Mouse (Mus musculus) MN1 (cell line): ENCODE results near the gene Myt1l.
A peak's percentile ranks its signal among the peaks of the same experiment; 100 is the strongest.

ENCODE experiments used
- DNase-seq: peaks from one replicate; pipeline ENCODE4 v3.0.0-alpha.2; 2016; ENCODE audit warnings: low spot score

Myt1l gene

DNA sequence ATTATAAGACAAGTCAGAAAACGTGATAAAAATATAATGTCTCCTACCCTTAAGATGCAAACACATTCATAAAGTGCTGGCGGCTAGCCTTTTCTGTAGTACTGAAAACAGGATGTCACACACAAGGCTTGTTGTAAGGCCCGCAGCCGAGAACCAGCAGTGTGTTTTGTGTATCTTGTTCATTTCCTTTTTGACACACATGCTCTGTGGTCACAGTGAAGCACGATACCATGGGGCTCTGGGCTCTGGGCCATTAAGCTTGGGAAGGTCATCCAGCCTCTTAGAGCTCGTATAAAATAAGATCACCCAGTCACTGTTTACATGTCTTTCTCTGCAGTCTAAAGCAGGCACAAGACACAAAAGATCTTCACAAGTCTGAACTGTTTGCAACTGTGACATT, 288.6 kb downstream of the Myt1l start:
- DNase-seq: no peak

DNA sequence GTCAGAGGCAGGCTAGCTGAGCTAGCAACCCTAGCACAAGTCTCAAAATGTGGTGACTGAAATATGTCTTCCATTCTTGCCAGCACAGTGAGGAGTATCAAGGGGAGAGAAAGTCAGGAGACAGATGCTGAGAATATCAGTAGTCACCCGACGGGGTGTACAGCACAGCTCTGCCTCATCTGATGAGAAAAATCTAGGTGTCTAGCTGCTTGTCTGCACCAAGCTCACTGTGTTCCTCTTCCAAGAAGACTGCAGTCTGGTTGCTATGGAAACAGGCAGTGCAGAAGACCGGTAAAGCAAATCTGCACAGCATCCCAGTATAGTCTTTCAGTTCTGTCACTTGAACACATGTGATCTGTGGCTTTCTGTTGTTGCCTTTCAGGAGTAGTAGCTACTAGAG, 294.0 kb downstream of the Myt1l start:
- peak; percentile 44 for DNase-seq

DNA sequence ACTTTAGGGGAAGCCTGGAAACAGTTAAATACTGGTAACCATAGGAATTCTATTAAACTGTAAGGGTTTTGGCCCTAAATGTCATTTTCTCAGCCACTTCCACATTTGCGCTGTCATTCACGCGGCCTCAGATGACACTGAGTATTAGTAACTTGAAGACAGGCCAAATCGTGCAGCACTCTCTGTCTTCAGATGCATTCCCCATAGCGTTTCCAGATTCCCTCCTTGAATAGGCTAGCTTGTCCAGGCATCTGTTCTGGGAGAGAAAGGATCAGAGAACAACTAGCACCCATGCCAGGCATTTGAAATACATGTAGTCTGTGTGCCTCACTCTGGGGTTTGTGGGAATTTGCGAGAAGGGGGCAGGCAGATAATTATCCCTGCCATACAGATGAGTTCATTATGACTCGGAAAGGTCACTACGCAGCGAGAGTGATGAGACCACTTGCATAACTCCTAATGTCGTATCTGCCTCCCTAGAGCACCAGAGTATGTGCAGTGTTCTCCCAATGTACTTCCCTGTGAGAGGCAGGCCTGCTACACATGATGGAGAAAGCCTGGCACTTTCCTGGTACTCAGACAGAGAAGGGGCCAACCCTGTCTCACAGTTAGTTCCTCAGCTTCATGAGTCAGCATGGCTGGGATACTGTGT, 295.7 kb downstream of the Myt1l start:
- DNase-seq: no peak

DNA sequence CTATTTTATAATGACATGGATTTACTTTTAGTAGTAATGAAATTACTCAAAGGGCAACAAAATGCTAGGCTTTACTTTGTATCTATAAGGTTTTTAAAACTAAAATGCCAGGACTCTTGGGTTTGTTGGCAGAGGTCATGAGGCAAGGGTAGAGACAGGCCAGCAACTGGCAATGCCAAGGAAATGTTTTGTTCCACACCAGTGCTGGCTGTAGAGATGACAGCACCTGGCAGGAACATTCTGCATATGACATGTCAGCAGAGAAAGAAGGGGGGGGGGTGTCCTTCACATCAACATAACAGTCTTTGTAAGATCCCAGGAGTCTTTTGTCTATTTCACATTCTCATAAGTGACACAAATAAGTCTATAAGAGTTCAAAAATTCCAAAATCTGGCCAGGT, 302.4 kb downstream of the Myt1l start:
- no peak for DNase-seq

DNA sequence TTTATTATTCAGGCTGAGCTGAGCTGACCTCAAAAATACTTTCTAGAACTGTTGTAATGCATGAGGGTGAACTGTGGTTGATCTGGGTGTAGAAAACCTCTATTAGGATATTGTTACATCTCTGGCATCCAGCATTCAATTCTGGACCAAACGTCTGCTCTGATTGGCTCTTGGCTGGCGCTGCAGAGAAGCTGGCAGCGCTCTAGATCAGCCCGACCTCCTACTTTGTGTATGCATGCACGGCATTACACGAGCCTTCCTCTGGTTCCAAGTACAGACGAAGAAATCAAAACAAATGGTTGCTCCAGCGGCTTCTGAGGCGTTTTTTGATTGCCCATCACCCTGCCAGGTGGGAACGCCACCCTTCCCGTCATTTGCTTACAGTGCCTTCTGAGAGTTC, 303.2 kb downstream of the Myt1l start:
- DNase-seq: no peak

DNA sequence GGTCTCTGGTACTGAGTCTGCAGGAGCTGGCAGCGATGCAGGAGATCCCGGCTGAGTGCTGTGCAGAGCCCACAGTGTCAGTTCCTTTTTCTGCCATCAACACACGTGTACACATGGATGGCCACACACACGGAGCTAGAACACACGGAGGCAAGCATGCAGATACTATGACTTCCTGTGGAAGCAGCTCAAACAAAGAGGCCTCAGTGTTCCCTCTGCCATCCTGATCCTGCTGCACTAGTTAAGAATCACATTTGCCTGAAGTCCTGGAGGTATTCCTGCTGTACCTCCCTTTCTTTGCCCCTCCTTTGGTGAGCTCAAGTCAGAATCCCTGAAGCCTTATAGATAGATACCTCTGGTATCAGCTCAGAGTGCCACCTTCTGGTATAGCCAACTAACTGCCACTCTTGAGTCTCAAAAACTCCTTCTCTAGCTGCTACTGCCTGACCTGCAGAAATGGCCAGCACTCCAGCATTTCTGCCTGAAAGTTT, 309.2 kb downstream of the Myt1l start:
- DNase-seq: peak; percentile 66

DNA sequence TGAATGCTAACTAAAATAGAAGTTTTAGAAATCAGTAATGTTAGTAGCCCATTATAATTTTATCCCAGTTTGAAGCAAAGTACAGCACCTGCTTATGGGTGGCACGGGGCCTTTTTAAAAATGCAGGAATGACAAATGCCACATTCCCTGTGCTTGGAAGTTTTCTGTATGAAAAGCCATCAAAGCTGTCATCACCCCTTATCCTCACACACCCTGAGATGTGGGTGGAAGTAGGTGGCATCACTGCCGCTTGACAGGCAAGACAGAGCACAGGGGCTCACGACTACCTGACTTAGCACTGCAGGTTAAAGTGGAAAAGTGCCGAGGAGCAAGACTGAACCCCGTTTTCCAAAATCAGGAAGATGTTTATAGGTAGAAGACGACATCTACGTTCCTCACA, 310.2 kb downstream of the Myt1l start:
- no peak for DNase-seq

DNA sequence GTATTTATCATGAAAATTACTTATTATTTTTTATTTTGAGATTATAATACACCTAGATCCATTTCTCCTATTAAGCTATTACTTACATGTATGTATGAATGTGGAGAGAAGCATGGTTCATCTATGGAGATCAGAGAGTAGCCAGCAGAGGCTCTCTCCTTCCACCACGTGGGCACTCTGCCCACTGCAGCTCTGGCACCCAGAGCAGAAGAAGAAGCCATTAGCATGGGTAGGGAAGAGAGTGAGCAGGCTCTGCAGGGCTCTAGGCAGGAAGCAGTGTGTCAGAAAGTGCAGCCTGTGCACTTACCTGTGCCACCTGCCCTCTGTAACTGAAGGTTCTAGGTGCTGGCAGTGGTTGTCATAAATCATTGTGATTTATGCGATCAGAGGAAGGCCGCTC, 321.8 kb downstream of the Myt1l start:
- DNase-seq: no peak

DNA sequence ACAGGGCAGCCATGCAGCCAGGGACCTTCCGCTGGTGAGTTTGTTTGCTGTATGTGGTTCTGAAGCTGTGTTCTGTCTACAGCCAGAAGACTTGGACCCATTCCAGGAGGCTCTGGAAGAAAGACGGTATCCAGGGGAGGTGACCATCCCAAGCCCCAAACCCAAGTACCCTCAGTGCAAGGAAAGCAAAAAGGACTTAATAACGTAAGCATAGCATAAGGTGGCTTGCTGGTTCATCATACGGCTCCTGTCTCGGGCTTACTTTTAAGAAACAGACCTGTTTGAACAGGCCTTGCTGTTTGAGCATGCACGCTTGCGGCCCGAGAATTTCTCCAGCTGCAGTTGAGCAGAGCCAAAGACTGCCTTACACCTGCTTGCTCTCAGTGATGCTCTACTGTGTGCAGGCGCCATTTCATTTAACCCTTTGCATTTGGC, 326.0 kb downstream of the Myt1l start:
- no peak for DNase-seq

DNA sequence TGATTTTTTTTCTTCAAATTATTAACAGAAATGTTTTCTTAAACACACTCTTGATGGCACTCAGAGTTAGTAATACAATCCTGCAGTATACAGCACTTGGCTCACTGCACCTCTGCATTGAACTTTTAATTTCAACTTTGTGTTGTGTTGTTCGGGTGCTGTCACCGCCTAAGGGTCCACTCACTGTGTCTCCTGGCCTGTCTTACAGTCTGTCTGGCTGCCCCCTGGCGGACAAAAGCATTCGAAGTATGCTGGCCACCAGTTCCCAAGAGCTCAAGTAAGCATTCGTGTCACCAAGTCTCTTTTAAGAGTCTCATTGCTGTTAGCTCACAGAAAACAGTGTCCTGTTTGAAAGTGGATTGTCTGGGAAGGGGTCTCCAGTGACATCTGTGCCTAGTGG, 326.8 kb downstream of the Myt1l start:
- peak; percentile 18 for DNase-seq

DNA sequence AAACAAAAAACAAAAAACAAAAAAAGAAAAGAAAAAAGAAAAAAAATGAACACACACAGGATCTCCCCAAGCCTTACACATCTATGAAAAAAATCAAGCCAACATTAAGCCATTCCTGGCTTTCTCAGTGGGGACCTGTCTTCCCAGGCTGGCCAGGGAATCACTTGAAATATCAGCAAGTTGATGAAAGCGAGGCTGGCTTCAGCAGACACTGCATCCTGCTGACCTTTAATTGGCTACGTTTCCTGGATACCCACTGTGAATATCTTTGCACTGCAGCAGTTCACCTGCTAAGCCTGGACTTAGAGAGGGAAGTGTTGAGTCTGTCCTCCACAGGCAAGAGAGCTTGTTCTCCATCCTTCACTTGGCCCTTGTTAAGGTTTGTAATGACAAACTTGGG, 332.8 kb downstream of the Myt1l start:
- no peak for DNase-seq

DNA sequence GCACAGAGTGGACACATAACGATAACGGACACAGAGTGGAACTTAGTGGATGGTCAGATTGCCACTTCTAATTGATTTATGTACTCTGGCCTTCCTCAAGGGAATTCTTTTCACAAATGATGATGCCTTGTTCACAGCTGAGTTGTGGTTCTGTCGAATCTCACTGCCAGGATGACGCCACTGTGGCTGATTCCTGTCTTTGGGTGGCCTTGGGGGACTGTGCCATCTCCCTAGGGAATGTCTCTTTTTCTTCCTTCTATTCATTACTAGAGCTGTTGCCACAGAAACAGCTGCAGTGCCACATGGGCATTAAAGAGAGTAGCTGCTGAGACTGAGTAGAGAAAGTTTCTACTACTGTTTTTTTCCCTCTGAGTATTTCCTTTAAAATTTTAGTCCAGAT, 340.1 kb downstream of the Myt1l start:
- peak; percentile 72 for DNase-seq

DNA sequence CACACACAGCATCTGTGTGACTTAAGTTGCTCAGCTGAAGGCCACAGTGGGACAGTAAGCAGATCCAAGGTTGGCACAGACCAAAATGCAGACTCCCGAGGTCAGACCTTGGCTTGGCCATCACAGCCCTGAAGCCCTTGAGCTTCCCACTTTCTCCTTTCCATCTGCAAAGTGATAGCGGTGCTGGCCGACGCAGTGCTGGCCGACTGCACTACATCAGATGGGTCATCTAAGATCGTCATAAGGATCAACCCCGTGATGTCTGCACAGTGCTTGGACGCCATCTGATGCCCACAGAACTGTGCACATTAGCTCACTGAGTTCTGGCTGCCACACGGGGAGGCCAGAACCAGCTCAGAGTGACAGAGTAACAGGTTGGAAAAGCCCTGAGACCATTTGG, 340.6 kb downstream of the Myt1l start:
- no peak for DNase-seq

DNA sequence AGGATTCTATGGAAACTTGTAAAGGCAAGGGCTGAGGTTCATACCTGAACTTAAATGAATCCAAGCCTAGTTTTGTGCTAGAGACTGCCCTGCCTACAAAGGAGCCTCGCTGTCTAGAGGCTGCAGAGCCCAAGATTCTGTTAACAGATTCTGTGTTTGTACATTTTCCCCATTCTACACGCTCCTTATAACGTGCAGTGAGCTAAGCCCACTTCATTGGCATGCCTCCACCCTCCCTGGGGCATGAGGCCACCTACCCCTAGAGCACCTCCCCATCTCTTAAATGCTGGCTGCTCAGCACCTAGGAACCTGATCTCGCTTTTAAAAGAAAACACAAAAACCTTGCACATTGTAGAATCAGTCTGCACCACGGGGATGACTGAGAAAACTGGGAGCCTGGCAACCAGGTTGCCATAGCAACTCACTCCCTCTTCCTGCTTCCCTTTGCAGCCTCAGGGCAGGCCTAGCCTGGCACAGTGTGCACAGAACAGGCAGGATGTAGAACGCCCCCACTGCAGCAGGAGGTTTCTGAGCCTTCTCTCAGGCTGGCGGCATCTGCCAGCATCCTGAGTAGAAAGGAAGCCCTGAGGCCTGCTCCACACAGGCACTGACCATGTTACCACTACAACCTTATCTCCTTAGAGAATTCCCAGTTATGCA, 344.1 kb downstream of the Myt1l start:
- DNase-seq: peak; percentile 83

DNA sequence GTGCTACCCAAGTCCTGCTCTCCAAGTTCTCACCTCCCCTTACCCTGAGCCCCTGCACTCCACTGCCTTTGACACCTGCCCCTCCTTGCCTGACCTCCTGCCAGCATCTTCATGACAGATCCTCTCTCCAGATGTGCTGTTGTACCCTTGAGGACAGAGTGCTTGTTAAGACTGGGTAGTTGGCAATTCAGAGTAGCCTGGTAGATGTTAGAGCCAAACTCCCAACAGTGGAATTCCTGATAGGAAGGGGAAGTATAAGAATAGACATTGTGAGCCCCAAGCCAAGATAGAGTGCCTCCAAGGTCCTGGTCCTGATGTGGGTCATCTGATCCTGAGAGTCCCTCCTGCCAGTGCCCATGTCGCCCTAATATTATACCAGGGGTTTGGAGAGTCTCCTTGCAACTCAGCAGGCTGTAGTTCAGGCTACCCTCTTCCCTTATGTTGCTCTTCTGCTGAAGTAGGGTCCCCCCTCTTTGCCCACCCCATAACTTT, 345.1 kb downstream of the Myt1l start:
- DNase-seq: no peak

DNA sequence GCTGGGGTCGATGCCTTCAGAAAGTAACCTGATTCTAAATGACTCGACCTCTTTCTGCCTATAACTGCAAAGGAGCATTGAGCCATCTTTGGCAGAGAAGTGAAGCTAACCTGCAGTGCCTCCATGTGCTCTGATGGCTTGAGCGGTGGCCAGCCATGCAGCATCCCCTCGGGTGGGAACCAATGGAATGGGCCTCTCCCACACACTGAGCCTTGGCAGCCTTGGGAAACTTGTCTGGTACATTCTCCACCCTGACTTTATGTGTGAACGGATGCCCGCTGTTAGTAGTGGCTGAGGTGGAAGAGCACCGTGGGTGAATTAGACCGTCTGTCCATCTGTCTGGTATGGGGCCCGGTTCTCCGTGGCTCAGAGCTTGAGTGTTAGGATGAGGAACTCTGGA, 349.8 kb downstream of the Myt1l start:
- DNase-seq: no peak

DNA sequence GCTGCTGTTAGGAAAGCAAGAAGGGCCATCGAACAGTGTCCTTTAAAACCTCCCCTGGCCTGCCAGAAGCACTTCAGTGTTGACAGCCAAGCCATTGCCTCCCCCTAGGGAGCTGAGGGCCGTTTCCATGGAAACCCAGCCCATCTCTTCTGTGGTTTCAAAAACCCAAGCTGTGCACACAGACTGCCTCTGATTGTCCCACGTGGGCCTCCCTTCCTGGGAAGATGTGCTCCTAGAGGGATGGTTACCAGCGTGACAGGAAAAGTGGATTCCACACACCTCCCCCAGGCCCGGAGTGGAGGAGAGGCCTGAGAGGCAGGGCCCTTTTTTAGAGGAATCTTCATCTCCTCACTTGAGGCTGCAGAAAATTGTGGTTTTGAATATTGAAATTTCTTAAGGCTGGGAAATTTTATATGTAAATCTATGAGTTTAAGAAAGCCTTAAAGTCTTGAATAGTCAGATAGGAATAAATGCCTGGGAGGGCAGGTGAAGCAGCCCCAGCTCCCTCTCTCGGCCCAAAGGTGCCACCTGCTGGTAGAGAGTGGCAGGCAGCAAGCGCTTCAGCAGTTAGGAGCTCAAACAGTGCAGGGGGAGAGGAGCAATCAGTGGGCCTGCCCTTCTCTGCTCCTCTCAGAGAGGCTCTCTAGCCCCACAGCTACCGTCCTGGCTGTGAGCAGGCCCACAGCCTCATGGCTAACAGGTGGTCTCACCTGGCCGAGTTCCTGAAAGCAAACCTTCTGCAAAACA, 354.9 kb downstream of the Myt1l start:
- DNase-seq: peak; percentile 87

DNA sequence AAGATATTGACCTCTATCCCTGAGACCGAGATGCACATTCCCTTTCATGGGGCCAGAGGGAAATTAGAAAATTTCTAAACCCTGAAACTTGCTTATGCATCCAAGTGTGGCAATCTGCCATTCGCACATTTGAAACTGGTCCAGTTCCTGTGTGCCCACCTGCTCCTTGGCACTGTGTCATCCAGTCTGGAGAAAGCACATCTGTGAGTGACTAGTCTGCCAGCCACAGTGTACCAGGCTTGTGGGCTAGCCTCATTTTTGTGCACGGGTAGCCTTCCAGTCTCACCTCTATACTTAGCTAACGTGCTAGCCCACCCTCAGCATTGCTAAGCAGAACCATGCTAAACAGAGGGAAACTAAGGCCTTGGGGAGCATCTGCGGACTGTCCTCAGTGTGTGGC, 356.2 kb downstream of the Myt1l start:
- DNase-seq: peak; percentile 19

DNA sequence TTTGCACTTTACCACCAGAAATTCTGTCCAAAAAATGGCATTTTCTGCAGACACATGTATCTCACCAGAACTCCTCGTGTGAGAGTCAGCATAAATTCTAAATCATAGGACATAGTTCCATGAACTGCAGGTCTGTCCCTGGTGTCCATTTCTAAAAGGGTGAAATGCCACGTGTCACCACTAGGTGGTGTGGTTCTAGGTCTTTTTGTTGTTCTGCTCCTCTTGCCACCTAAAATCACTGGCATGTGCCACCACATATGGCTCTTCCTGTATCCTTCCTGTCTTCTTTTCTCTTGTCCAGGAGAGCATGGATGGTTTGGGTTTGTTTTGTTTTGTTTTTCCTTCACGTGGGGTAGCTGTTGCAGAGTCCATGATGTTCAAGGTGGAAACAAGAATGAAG, 366.5 kb downstream of the Myt1l start:
- DNase-seq: peak; percentile 67

DNA sequence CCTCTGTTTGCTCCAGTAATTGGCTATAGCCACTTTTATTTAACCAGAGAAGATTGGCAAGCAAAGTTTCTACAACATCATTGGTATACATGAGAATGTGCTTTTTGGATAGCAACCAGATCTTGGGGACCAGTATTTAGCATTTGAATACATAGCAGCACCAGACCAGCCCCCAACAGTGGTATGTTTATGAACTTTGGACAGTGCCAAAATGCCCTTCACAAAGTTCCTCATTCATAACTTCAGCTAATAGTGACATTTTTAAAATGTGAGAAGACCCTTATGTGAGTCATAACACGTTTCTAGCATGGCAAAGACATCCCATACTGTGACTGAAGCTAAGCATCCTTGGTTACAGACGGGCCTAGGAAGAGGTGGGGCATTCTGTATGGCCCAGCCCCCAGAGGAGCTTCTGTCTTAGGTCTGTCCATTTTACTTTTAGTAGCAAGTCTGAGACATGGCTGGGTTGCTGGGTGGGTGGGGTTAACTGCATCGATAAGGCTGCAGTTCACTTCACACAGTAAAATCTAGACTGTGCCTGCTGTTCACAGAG, 369.4 kb downstream of the Myt1l start:
- no peak for DNase-seq

DNA sequence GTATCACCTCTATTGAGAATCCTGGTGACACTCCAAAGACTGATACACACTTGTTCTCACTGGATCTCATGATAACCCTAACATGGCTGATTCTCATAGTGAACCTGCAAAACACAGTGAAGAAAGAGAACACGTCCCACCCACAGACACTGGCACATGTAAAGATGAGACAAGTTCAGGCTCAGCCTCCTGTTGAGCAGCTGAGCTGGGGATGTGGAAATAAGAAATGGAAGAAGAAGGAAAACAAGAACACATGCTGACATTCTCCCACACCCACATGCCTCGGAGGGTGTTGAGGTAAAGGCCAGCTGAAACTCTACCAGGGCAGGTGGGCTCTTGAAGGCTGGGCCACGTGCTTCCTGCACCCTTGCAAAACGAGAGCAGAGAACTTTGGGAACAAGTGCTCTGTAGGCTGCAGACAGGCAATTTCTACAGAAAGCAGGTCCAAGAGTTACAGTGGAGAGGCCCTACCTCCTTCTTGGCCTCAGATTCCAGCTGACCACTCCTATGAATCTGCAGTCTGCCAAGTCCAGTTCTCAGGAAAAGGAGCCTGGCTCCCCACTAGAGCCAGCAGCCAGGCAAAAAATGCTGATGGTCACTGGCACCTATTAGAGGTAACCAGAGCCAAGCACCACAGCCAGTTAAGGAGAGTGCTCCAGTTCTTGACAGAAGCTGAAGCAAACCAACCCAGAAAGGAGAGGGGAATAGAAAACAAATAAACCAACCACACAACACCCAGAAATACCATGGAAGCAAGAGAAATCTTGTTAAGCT, 376.1 kb downstream of the Myt1l start:
- no peak for DNase-seq

DNA sequence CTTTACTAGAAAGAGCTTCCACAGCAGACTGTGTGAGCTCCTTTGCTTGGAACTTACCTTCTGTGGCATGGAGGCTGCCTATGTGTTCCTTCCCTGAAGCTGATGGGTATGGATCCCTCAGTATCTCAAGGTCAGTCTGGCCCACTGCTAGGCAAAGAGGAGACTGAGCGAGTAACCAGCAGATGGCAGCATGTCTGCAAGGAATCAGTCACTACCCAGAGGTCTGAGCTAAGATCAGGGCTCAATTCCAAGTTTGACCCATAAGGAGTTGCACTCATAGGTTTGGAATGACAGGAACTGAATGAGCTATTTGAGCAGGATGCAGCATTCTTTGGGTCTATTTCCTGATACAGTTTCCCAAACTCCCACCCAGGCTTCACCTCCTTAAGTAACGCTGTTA, 378.9 kb downstream of the Myt1l start:
- peak; percentile 55 for DNase-seq
